Mouse (Mus musculus): ENCODE data around the gene Terf2ip. TPM values are rescaled to one million over a fixed set of nuclear protein-coding genes. Genes with fewer than 3 reads are reported as not detected.

Gene Terf2ip
- polyA plus RNA-seq, 1 experiment from 2014 or later: 41.6 TPM

- H3K36me3 ChIP-seq: peaks cover 59% of the 10 kb centered on the region
- no peaks in the 10 kb centered on the region for H3K27me3 ChIP-seq
- no peak overlapping the region for H3K27ac ChIP-seq (replicated peaks)
- no peak overlapping the region for H3K4me2 ChIP-seq (replicated peaks)
- no peak for ATAC-seq (ENCODE audit: low FRiP score, low read depth)
- no peak overlapping the region for H3K9ac ChIP-seq (replicated peaks)
- H3K4me3 ChIP-seq: no peak overlapping the region
- H3K9me3 ChIP-seq: no peaks in the 10 kb centered on the region
- 80% methylated on average over 10 of the region's 10 CpGs for WGBS
- H3K4me1 ChIP-seq: no peaks in the 10 kb centered on the region
Measured at GRCm38 (mm10) chr8:111978147-111978546, 33.1 kb upstream of the Terf2ip start.

GRCm38 (mm10) chr8:111982116-111982515 is 29.1 kb upstream of the Terf2ip start:
- H3K27me3 ChIP-seq: no peaks in the 10 kb centered on the region
- H3K4me2 ChIP-seq (replicated peaks): no peak overlapping the region
- no peak overlapping the region for H3K4me3 ChIP-seq
- WGBS: 85% methylated on average over 7 of the region's 7 CpGs
- H3K9me3 ChIP-seq: no peaks in the 10 kb centered on the region
- ATAC-seq (ENCODE audit: low FRiP score, low read depth): no peak
- no peak overlapping the region for H3K9ac ChIP-seq (replicated peaks)
- H3K4me1 ChIP-seq: no peaks in the 10 kb centered on the region
- H3K36me3 ChIP-seq: peaks cover 58% of the 10 kb centered on the region
- H3K27ac ChIP-seq (replicated peaks): no peak overlapping the region

DNA sequence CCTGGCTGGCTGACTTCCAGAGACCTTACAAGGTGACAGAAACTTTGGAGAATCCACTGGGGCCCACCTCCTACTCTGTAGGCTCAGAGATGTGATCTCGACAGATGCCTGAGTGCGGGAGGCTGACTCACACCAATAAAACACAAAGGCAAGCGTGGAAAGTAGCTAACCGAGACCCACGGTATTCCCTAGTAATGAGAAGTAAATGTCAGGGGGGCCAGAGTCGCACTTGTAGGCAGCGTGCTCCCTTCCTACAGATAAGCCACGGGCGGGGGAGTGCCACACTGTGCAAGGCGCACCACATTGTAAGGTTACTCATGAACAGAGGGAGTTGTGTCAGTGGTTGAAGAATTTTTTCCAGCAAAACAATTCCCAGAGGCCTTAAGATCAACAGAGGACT is 26.7 kb upstream of the Terf2ip start:
- 90% methylated on average over 10 of the region's 10 CpGs for WGBS
- peaks cover 52% of the 10 kb centered on the region for H3K36me3 ChIP-seq

DNA sequence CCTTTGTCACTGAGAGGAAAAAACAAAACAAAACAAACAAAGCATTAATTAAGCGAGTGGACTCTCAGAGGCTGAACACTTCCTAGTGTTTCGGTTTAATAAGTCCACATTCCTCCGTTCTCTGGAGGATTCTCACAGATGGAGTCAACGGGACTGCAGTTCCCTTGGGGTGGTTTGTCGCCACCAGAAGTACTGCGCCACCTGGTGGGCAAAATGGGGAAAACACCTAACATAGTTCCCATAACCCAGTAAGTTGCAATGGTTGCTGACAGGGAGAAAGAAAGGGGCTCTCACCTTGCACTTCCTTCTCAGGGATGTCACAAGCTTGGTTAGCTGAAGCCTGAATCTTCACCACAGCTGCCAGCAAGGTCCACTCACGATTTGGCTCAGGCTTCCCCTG is 21.3 kb upstream of the Terf2ip start:
- Histone ChIP-seq H3K27ac (replicated peaks) (no peak overlapping the region), H3K27me3 (no peaks in the 10 kb centered on the region), H3K36me3 (peaks cover 44% of the 10 kb centered on the region), H3K4me2 (replicated peaks) (no peak overlapping the region), H3K4me3 (no peak overlapping the region), H3K9ac (replicated peaks) (no peak overlapping the region), H3K4me1 (peaks cover 10% of the 10 kb centered on the region), H3K9me3 (no peaks in the 10 kb centered on the region)
- no peak for ATAC-seq (ENCODE audit: low FRiP score, low read depth)
- 22% methylated on average over 7 of the region's 7 CpGs for WGBS

More for the DNA sequence above, 26.7 kb upstream of the Terf2ip start:
- no peak overlapping the region for H3K4me3 ChIP-seq
- no peak for ATAC-seq (ENCODE audit: low FRiP score, low read depth)
- H3K4me2 ChIP-seq (replicated peaks): no peak overlapping the region
- H3K27me3 ChIP-seq: no peaks in the 10 kb centered on the region
- H3K4me1 ChIP-seq: no peaks in the 10 kb centered on the region
- no peak overlapping the region for H3K9ac ChIP-seq (replicated peaks)
- H3K9me3 ChIP-seq: no peaks in the 10 kb centered on the region
- H3K27ac ChIP-seq (replicated peaks): no peak overlapping the region

DNA sequence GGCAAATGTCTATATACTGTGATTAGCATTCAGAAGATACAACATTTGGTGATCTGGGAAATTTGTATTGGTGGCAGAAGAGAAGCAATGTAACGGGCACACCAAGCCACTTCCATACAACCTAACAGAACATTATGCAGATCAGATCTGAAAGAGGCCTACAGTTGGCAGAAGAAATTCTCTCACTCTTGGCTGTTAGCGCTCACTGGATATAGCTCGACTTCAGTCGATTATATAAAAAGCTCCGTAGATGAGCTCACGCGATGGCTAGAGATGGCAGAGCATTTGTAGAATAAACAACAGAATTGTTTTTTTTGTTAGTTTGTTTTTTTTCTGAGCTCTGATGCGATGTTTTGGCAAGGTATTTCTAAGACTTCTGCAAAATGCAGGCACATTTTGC is 19.9 kb upstream of the Terf2ip start:
- Histone ChIP-seq H3K27me3 (no peaks in the 10 kb centered on the region), H3K9ac (replicated peaks) (no peak overlapping the region), H3K4me3 (peak overlapping the region; percentile 82), H3K4me2 (replicated peaks) (peak overlapping the region; percentile 71), H3K4me1 (peaks cover 10% of the 10 kb centered on the region), H3K36me3 (peaks cover 46% of the 10 kb centered on the region), H3K9me3 (no peaks in the 10 kb centered on the region), H3K27ac (replicated peaks) (no peak overlapping the region)
- ATAC-seq (ENCODE audit: low FRiP score, low read depth): no peak
- WGBS: 68% methylated on average over 8 of the region's 8 CpGs

GRCm38 (mm10) chr8:111992013-111992702 is 19.0 kb upstream of the Terf2ip start, which contains the start of gene Adat1:
Gene Adat1, minus strand, starts transcription at chr8:111992302.
- Histone ChIP-seq H3K9ac (replicated peaks) (peak within 1 kb of the TSS; percentile 75), H3K4me1 (peaks cover 10% of the 10 kb centered on the region), H3K27me3 (no peaks in the 10 kb centered on the region), H3K4me3 (peak within 1 kb of the TSS; percentile 82), H3K4me2 (replicated peaks) (peak within 1 kb of the TSS; percentile 71), H3K27ac (replicated peaks) (no peak within 1 kb of the TSS), H3K9me3 (no peaks in the 10 kb centered on the region), H3K36me3 (peaks cover 47% of the 10 kb centered on the region)
- ATAC-seq (ENCODE audit: low FRiP score, low read depth): peak; percentile 98
- WGBS: 4% methylated on average over 32 of the region's 33 CpGs

GRCm38 (mm10) chr8:111992703-111993039 is 18.5 kb upstream of the Terf2ip start:
- Histone ChIP-seq H3K9me3 (no peaks in the 10 kb centered on the region), H3K27me3 (no peaks in the 10 kb centered on the region), H3K27ac (replicated peaks) (no peak overlapping the region), H3K4me3 (no peak overlapping the region), H3K4me1 (peaks cover 10% of the 10 kb centered on the region), H3K9ac (replicated peaks) (no peak overlapping the region), H3K4me2 (replicated peaks) (0 out of 2 replicates have a peak overlapping the region, but pooled peaks have one; percentile 71), H3K36me3 (peaks cover 47% of the 10 kb centered on the region)
- 75% methylated on average over 3 of the region's 3 CpGs for WGBS
- ATAC-seq (ENCODE audit: low FRiP score, low read depth): peak; percentile 13; the same call in 1 of the 2 replicates

GRCm38 (mm10) chr8:112004754-112005153 is 6.4 kb upstream of the Terf2ip start:
- Histone ChIP-seq H3K4me1 (no peaks in the 10 kb centered on the region), H3K27me3 (no peaks in the 10 kb centered on the region), H3K9me3 (no peaks in the 10 kb centered on the region), H3K4me3 (no peak overlapping the region), H3K36me3 (peaks cover 66% of the 10 kb centered on the region), H3K4me2 (replicated peaks) (no peak overlapping the region), H3K27ac (replicated peaks) (no peak overlapping the region), H3K9ac (replicated peaks) (no peak overlapping the region)
- ATAC-seq (ENCODE audit: low FRiP score, low read depth): no peak

GRCm38 (mm10) chr8:112005601-112006000 is 5.6 kb upstream of the Terf2ip start:
- Histone ChIP-seq H3K9me3 (no peaks in the 10 kb centered on the region), H3K4me2 (replicated peaks) (no peak overlapping the region), H3K27me3 (no peaks in the 10 kb centered on the region), H3K36me3 (peaks cover 58% of the 10 kb centered on the region), H3K4me3 (no peak overlapping the region), H3K9ac (replicated peaks) (no peak overlapping the region), H3K27ac (replicated peaks) (no peak overlapping the region), H3K4me1 (peaks cover 6% of the 10 kb centered on the region)
- no peak for ATAC-seq (ENCODE audit: low FRiP score, low read depth)
- WGBS: 95% methylated on average over 6 of the region's 6 CpGs

DNA sequence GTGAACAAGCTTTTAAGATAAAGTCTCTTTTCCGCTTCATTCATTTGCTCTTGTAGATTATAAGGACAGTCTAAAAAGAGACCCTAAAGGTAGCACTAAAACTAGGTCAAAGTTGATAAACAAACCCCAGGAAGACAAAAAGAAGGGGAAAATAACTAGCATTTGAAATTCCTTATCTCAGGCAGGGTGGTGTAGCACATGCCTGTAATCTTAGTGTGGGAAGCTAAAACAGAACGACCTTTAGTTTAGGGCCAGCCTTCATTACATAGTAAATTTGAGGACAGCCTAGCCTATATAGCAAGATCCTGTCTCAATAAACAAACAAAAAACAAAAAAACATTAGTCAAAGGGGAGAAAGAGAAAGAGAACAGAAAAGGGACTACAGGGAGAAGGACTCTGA is 3.5 kb upstream of the Terf2ip start:
- WGBS: 96% methylated on average over 2 of the region's 2 CpGs
- H3K4me3 ChIP-seq: no peak overlapping the region
- no peak overlapping the region for H3K27ac ChIP-seq (replicated peaks)
- H3K9ac ChIP-seq (replicated peaks): no peak overlapping the region
- H3K9me3 ChIP-seq: no peaks in the 10 kb centered on the region
- H3K36me3 ChIP-seq: peaks cover 37% of the 10 kb centered on the region
- H3K4me2 ChIP-seq (replicated peaks): no peak overlapping the region
- H3K4me1 ChIP-seq: peaks cover 14% of the 10 kb centered on the region
- H3K27me3 ChIP-seq: no peaks in the 10 kb centered on the region
- no peak for ATAC-seq (ENCODE audit: low FRiP score, low read depth)

GRCm38 (mm10) chr8:112009558-112009957 is 1.6 kb upstream of the Terf2ip start:
- no peak for ATAC-seq (ENCODE audit: low FRiP score, low read depth)
- H3K4me1 ChIP-seq: peaks cover 21% of the 10 kb centered on the region
- H3K27ac ChIP-seq (replicated peaks): no peak overlapping the region
- no peaks in the 10 kb centered on the region for H3K27me3 ChIP-seq
- no peaks in the 10 kb centered on the region for H3K9me3 ChIP-seq
- WGBS: 92% methylated on average over 7 of the region's 7 CpGs
- H3K4me3 ChIP-seq: no peak overlapping the region
- H3K9ac ChIP-seq (replicated peaks): no peak overlapping the region
- peaks cover 21% of the 10 kb centered on the region for H3K36me3 ChIP-seq
- H3K4me2 ChIP-seq (replicated peaks): no peak overlapping the region

- H3K27ac ChIP-seq (replicated peaks): peak overlapping the region; percentile 80
- ATAC-seq (ENCODE audit: low FRiP score, low read depth): no peak; the same call in none of the 2 replicates
- peak overlapping the region; percentile 97 for H3K9ac ChIP-seq (replicated peaks)
- H3K27me3 ChIP-seq: no peaks in the 10 kb centered on the region
- H3K9me3 ChIP-seq: no peaks in the 10 kb centered on the region
- peak overlapping the region; percentile 93 for H3K4me3 ChIP-seq
- H3K4me1 ChIP-seq: peaks cover 21% of the 10 kb centered on the region
- peak overlapping the region; percentile 95 for H3K4me2 ChIP-seq (replicated peaks)
- peaks cover 26% of the 10 kb centered on the region for H3K36me3 ChIP-seq
- WGBS: under 1% methylated on average over 40 of the region's 40 CpGs
Measured at GRCm38 (mm10) chr8:112011816-112012242, 631 bp downstream of the Terf2ip start.

DNA sequence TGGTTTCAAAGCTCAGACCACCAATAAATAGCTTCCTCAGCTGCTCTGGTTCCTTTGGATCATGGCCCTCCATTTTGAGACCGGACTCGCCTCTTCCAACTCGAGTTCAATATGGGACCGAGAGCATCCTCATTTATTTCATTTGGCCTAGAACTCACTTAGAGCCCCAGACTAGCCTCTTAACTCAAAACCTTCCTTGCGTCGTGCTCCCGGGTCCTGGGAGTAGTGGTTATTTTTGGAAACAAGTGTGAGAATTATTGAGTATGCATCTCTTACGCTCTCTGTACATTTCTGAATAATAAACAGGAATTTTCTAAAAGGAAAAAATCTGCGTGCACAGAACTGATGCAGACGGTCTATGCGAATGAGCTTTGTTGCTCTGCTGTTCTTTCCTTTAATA is 3.7 kb downstream of the Terf2ip start, which contains the start of gene Gm6793:
Gene Gm6793 (minus strand): TSS at position 101 of the 400 bp plus-strand sequence.
- H3K4me2 ChIP-seq (replicated peaks): no peak within 1 kb of the TSS
- H3K9ac ChIP-seq (replicated peaks): no peak within 1 kb of the TSS
- H3K27ac ChIP-seq (replicated peaks): no peak within 1 kb of the TSS
- H3K27me3 ChIP-seq: no peaks in the 10 kb centered on the region
- no peak within 1 kb of the TSS for H3K4me3 ChIP-seq
- no peak for ATAC-seq (ENCODE audit: low FRiP score, low read depth)
- peaks cover 21% of the 10 kb centered on the region for H3K4me1 ChIP-seq
- H3K36me3 ChIP-seq: peaks cover 43% of the 10 kb centered on the region
- H3K9me3 ChIP-seq: no peaks in the 10 kb centered on the region
- WGBS: 96% methylated on average over 11 of the region's 11 CpGs

Measured in midbrain, embryonic 12.5 days (tissue).